Mouse (Mus musculus): ENCODE results near the gene Otud1.

- TF ChIP-seq POLR2A (IDR thresholded peaks at IDR 0.05; ENCODE audit: borderline replicate concordance, low read depth, low read length) (no peak), CTCF (IDR thresholded peaks at IDR 0.05; ENCODE audit: low read depth, low read length) (no peak)
These were observed 1.3 kb downstream of the Otud1 start for GRCm38 (mm10) chr2:19658661-19659384.

Measured in bone marrow macrophage, adult 2 months (primary cell).